Mouse (Mus musculus) olfactory bulb, adult 2 months (tissue): ENCODE measurements at regions not wholly inside any gene's neighbourhood (a gene's known extent, or its start where the extent isn't known, plus 50 kb on each side); places are given as distances from the start of the nearest gene placed in this dataset.

Experiments
- CTCF ChIP-seq: fragments of 200-500 bp; IDR thresholded peaks from 2 replicates; pipeline ENCODE4 v1.5.1; 2012; ENCODE audit warnings: low read depth, mild to moderate bottlenecking, low read length, moderate library complexity; ENCODE audit not compliant: insufficient read depth
- POLR2A ChIP-seq: fragments of 200-500 bp; IDR thresholded peaks from 2 replicates; pipeline ENCODE4 v1.6.1; 2012; ENCODE audit warnings: mild to moderate bottlenecking, low read depth, low read length, moderate library complexity; ENCODE audit not compliant: insufficient read depth

GRCm38 (mm10) chr10:118056789-118057271 is 84.8 kb upstream of the Mdm1 start:
- TF ChIP-seq CTCF (no peak), POLR2A (no peak)
